Mouse (Mus musculus): ENCODE results near the gene Eftud2.

Gene Eftud2

DNA sequence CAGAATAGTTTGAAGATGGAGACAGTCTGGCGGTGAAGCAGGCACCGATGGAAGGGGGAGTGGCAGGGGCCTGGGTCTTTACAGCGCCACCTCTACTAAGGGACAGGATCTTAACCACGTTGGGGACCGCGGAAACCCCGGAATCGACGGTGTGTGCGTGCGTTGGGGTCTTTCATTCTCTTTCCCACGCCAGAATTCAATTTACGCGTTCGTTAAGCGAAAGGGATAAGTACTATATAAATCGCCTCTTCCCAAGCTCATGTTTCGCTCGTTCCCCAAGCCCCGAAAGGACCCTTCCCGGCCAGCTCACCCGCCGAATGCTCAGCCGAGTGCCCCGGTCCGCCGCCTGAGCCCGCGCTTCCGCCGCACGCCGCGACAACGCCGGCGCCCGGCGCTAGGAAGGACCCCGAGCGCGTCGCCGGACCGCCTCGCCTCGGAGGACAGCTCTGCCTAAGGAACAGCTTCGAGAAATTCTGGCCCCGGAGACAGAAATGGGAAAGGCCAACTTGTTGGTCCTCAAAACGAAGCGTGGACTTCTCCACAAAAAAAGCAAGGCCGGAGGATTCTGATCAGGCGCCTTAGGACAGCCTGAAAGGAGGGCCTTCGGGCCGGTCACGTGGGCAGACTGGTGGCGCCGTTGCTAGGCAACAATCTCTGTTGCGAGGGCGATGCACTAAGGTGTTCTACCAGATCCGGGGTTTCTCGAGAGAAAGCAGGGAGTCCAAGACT is at the start of gene Eftud2, which contains the start of gene Ccdc103:
Gene Eftud2, minus strand, starts transcription at position 401 of the 729 bp plus-strand sequence.
Gene Ccdc103, plus strand, starts transcription at position 620 of the 729 bp plus-strand sequence.
- DNase-seq (ENCODE audit: low spot score) = peak; percentile 91

DNA sequence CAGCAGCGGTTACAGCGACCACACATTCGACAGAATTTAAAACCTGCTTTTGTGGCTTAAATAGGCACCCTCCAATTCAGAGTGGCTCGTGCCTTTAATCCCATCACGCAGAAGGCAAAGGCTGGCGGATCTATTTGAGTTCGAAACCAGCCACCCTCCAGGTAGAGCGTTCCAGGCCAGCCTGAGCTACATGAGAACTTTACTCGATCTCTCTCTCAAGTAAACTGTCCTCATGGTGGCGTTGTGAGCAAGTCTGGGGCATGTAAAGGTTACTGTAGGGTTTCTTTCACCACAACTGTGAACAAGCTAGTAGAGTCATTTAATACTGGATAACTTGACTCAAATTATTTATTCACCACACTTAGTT is 44.5 kb upstream of the Eftud2 start:
- no peak for DNase-seq (ENCODE audit: low spot score)

GRCm38 (mm10) chr11:102924557-102925350 is 44.0 kb upstream of the Eftud2 start, which contains the start of gene Kif18b:
Gene Kif18b (minus strand): TSS chr11:102925124.
- peak; percentile 87 for DNase-seq (ENCODE audit: low spot score)

DNA sequence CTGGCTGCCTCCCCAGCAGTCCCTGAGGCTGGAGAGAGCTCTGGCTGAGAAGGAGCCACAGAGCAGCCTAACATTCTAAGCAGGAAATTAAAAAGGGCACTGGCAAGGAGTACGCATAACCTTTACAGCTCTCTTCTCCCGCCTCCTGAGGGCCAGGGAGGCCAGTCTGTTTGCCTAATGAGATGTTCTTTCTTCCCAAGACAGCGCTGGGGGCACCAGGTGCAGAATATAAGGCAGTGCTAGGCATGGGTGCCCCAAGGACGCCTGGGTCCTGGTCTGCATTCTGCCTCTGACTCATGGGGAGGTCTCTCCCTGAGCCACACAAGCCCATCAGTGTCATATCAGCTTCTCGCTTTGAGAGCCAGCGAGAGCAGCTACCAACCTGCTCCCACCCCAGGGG is 40.7 kb upstream of the Eftud2 start:
- DNase-seq (ENCODE audit: low spot score) = no peak

DNA sequence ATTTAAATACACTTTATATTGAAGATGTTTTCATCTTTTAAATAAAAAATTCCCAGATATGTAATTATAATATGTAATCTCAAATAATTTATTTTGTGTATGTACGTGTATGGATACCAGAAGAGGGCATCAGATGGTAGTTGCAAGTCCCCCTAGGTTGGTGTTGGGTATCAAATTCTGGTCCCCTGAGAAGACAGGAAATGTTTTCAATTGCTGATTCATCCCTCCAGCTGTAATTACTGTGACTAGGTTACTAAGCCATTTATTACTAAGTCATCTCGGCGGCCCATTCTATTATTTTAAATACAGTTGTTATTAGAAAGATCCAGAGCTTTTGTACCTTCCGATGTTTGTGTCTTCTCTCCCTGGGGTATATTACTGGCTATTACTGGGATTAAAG is 37.3 kb upstream of the Eftud2 start:
- DNase-seq (ENCODE audit: low spot score) = no peak

GRCm38 (mm10) chr11:102915380-102915779 is 34.6 kb upstream of the Eftud2 start:
- DNase-seq (ENCODE audit: low spot score) = no peak

GRCm38 (mm10) chr11:102911376-102911775 is 30.6 kb upstream of the Eftud2 start:
- no peak for DNase-seq (ENCODE audit: low spot score)

DNA sequence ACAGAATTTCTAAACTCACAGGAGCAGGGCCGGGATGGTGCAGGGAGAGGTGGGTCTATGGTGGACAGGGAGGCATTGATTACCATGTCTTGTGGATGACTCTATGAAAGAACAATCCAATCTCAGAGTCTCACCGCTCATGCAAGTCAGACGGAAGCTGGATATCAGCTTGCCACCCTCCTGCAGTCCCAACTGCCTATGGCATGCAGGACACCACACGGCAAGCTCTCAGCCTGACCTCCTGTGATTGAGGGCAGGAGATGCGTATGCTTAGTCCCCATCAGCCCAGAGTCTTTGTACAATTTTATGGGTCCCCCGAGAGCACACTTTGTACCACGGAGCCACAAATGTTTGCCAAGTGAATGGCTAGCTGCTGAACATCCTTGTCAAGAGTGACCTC is 22.9 kb upstream of the Eftud2 start:
- DNase-seq (ENCODE audit: low spot score) = no peak

GRCm38 (mm10) chr11:102902107-102902506 is 21.3 kb upstream of the Eftud2 start:
- DNase-seq (ENCODE audit: low spot score) = no peak

DNA sequence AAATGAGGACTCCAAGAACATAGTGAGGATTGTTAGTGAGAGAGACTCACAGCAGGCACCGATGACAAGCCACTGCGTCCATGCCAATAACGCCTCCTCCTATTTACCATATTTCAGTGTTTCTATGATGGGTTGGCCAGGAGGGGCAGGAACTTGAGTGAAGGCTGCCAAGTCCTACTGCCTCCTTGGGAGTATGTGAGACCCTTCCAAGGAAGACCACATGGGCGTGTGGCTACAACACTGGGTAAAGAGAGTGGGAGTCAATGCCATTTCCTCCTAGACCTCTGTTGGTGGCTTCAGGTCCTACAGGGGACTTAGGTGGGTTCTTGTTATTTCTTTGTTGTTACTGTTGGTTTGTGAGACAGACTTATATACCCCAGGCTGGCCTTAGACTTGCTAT is 20.4 kb upstream of the Eftud2 start:
- no peak for DNase-seq (ENCODE audit: low spot score)

GRCm38 (mm10) chr11:102900763-102901162 is 20.0 kb upstream of the Eftud2 start, which contains the start of gene Gfap:
Gene Gfap (minus strand): TSS chr11:102900912.
- DNase-seq (ENCODE audit: low spot score) = no peak

GRCm38 (mm10) chr11:102898408-102898807 is 17.6 kb upstream of the Eftud2 start:
- no peak for DNase-seq (ENCODE audit: low spot score)

- no peak for DNase-seq (ENCODE audit: low spot score)
Observed at GRCm38 (mm10) chr11:102896641-102897040, 15.9 kb upstream of the Eftud2 start.

GRCm38 (mm10) chr11:102895779-102896178 is 15.0 kb upstream of the Eftud2 start:
- DNase-seq (ENCODE audit: low spot score) = no peak

GRCm38 (mm10) chr11:102894716-102895115 is 13.9 kb upstream of the Eftud2 start:
- no peak for DNase-seq (ENCODE audit: low spot score)

DNA sequence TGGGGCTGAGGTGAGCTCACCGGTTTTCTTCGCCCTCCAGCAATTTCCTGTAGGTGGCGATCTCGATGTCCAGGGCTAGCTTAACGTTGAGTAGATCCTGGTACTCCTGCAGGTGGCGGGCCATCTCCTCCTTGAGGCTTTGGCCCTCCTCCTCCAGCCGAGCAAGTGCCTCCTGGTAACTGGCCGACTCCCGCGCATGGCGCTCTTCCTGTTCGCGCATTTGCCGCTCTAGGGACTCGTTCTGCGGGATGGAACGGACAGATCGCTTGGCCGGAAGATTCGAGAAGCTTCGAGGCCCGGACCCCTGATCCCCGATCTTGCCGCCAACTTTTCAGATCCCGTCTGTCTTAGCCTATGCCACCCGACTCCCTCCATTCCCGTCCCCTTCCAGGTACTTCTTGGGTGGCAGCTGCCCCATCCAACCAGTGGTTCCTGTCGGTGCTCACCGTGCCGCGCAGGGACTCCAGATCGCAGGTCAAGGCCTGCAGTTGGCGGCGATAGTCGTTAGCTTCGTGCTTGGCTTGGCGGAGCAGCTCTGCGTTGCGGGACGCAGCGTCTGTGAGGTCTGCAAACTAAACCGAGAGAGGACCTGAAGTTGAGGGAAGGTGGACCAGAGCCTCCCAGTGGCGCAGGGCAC is 12.3 kb upstream of the Eftud2 start:
- no peak for DNase-seq (ENCODE audit: low spot score)

- DNase-seq (ENCODE audit: low spot score) = no peak
Observed at GRCm38 (mm10) chr11:102890096-102890495, 9.3 kb upstream of the Eftud2 start.

DNA sequence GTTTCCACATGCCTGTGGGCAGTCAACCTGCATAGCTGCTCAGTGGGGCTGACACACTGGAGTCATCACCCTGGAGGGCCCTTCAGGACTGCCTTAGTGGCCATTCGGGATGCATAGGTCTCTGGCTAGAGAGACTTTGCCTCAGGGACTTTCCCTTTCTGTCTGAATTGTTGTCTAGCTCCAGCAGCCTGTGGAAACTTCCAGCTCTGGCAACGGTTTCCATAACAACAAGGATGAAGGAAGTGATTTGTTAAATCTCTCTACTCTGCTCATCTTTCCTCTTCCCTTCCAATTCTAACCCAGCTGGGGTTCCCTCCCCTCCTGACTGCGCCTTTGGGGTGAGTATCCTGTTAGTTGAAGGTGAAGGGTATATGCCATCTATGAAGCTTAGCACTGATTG is 7.3 kb upstream of the Eftud2 start:
- no peak for DNase-seq (ENCODE audit: low spot score)

- DNase-seq (ENCODE audit: low spot score) = no peak
Observed at GRCm38 (mm10) chr11:102887433-102887832, 6.6 kb upstream of the Eftud2 start.

GRCm38 (mm10) chr11:102884616-102885219 is 3.9 kb upstream of the Eftud2 start, which contains the start of gene Fam187a:
Gene Fam187a (plus strand): TSS chr11:102885169.
- no peak for DNase-seq (ENCODE audit: low spot score)

GRCm38 (mm10) chr11:102881314-102882198 is 771 bp upstream of the Eftud2 start:
- no peak for DNase-seq (ENCODE audit: low spot score)

Measured in left cerebral cortex, adult 11 months (tissue).